Mouse (Mus musculus): ENCODE data around the gene Tmod3. TPM values are rescaled to one million over a fixed set of nuclear protein-coding genes. Genes with fewer than 3 reads are reported as not detected.

Tmod3 gene
- polyA plus RNA-seq, 1 experiment from 2014 or later = 125 TPM

DNA sequence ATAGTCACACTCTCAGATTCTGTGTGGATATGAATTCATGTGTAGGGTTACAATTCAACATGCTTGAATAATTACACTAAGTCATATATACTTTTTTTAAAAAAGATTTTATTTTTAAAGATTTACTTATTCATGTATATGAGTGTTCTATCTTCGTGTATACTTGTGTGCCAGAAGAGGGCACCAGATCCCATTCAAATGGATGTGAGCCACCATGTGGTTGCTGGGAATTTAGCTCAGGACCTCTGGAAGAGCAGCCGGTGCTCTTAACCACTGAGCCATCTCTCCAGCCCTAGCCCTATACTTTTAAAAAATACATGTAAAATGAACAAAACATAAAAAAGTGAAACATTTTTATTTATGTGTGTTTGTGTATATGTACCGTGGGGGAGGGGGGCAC lies 91.9 kb downstream of the Tmod3 start:
- H3K27ac ChIP-seq (replicated peaks; ENCODE audit: low read depth, low read length) = no peak overlapping the region
- H3K4me3 ChIP-seq (ENCODE audit: low read depth, low read length) = no peak overlapping the region
- peaks cover 67% of the 10 kb centered on the region for H3K36me3 ChIP-seq (ENCODE audit: control insufficient read depth, insufficient read depth, low read length)
- H3K4me2 ChIP-seq (ENCODE audit: low read depth, low read length) = no peak overlapping the region
- no peak for ATAC-seq (ENCODE audit: low read depth)
- no peaks in the 10 kb centered on the region for H3K9me3 ChIP-seq (ENCODE audit: control insufficient read depth, low read length)
- no peak for DNase-seq (ENCODE audit: low spot score)
- no peak overlapping the region for H3K9ac ChIP-seq (ENCODE audit: low read depth, low read length)
- H3K4me1 ChIP-seq (ENCODE audit: control insufficient read depth, insufficient read depth, low read length) = no peaks in the 10 kb centered on the region
- WGBS = 95% methylated on average over 3 of the region's 3 CpGs
- H3K27me3 ChIP-seq (replicated peaks; ENCODE audit: control insufficient read depth, insufficient read depth, low read length) = no peaks in the 10 kb centered on the region

DNA sequence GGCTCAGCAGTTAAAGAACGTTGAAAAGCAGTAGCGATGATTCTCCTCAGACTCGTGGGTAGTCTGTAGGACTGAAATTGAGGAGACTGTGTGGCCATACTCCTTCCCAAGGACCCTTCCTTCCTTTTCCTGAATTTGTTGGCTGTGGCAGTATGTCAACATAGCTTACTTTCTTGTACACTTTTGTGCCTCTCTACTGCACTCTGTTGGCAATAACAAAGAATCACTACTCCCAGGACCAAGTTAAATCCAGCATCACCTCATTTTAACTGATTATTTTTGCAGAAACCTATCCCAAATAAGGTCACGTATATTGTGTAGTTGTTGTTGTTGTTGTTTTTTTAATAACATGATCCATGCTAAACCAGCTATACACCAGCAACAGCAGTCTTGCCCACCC lies 92.8 kb downstream of the Tmod3 start:
- Histone ChIP-seq H3K27me3 (replicated peaks; ENCODE audit: control insufficient read depth, insufficient read depth, low read length) (no peaks in the 10 kb centered on the region), H3K4me2 (ENCODE audit: low read depth, low read length) (no peak overlapping the region), H3K4me3 (ENCODE audit: low read depth, low read length) (no peak overlapping the region), H3K9ac (ENCODE audit: low read depth, low read length) (no peak overlapping the region), H3K9me3 (ENCODE audit: control insufficient read depth, low read length) (no peaks in the 10 kb centered on the region), H3K36me3 (ENCODE audit: control insufficient read depth, insufficient read depth, low read length) (peaks cover 71% of the 10 kb centered on the region), H3K27ac (replicated peaks; ENCODE audit: low read depth, low read length) (no peak overlapping the region), H3K4me1 (ENCODE audit: control insufficient read depth, insufficient read depth, low read length) (no peaks in the 10 kb centered on the region)
- DNase-seq (ENCODE audit: low spot score) = no peak
- 90% methylated on average over 4 of the region's 4 CpGs for WGBS
- no peak for ATAC-seq (ENCODE audit: low read depth)

DNA sequence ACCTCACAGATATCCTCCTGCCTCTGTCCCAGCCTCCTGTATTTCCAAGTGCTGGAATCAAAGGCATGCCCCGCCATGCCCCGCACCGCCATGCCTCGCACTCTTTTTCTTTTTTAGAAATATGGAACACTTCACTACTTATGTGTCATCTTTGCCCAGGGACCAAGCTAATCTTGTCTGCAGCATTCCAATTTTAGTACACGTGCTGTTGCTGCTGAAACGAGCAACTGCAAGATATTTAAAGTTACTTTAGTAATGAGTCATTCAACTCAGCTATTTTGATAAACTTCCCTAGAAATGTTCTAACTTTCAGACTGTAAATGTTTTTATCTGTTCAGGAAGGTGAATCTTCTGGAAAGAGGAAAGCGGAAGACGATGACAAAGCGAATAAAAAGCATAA lies 93.6 kb downstream of the Tmod3 start:
- H3K27ac ChIP-seq (replicated peaks; ENCODE audit: low read depth, low read length) = no peak overlapping the region
- no peak overlapping the region for H3K4me2 ChIP-seq (ENCODE audit: low read depth, low read length)
- DNase-seq (ENCODE audit: low spot score) (no peak), ATAC-seq (ENCODE audit: low read depth) (no peak)
- WGBS = 91% methylated on average over 9 of the region's 9 CpGs
- no peaks in the 10 kb centered on the region for H3K27me3 ChIP-seq (replicated peaks; ENCODE audit: control insufficient read depth, insufficient read depth, low read length)
- no peaks in the 10 kb centered on the region for H3K9me3 ChIP-seq (ENCODE audit: control insufficient read depth, low read length)
- no peak overlapping the region for H3K9ac ChIP-seq (ENCODE audit: low read depth, low read length)
- H3K4me1 ChIP-seq (ENCODE audit: control insufficient read depth, insufficient read depth, low read length) = no peaks in the 10 kb centered on the region
- H3K36me3 ChIP-seq (ENCODE audit: control insufficient read depth, insufficient read depth, low read length) = peaks cover 79% of the 10 kb centered on the region
- H3K4me3 ChIP-seq (ENCODE audit: low read depth, low read length) = no peak overlapping the region

DNA sequence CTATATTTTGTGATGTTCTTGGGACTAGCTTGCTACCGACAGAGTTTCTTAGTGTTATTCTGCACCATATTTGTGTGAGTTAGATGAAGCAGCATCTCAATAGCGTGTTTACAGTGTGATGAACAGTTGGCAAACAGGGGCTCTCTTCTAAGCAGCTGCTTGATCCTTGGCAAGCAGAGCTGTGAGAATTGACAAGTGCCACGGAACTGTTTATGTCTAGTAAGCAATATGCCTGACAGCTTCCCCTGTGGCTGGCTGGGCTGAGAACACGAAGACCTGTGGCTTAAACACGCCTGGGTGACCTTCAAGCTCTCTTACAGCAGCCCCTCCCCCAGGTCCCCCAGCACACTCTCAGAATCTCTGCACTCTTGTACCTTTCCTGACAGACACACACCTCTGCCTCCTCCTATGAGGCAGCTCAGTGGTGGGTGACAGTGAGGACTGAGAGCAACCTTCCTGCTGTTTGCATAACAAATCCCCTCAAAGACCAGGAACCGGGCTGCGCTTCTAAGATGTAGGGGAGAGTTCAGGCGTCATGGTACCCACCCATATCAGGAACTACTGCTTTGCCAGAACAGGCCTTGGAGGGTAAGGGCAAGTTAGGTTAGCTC lies 96.3 kb downstream of the Tmod3 start:
- no peak overlapping the region for H3K4me3 ChIP-seq (ENCODE audit: low read depth, low read length)
- DNase-seq (ENCODE audit: low spot score) (no peak), ATAC-seq (ENCODE audit: low read depth) (no peak)
- no peak overlapping the region for H3K27ac ChIP-seq (replicated peaks; ENCODE audit: low read depth, low read length)
- H3K9me3 ChIP-seq (ENCODE audit: control insufficient read depth, low read length) = no peaks in the 10 kb centered on the region
- no peak overlapping the region for H3K4me2 ChIP-seq (ENCODE audit: low read depth, low read length)
- H3K27me3 ChIP-seq (replicated peaks; ENCODE audit: control insufficient read depth, insufficient read depth, low read length) = no peaks in the 10 kb centered on the region
- 78% methylated on average over 8 of the region's 8 CpGs for WGBS
- no peaks in the 10 kb centered on the region for H3K4me1 ChIP-seq (ENCODE audit: control insufficient read depth, insufficient read depth, low read length)
- peaks cover 97% of the 10 kb centered on the region for H3K36me3 ChIP-seq (ENCODE audit: control insufficient read depth, insufficient read depth, low read length)
- H3K9ac ChIP-seq (ENCODE audit: low read depth, low read length) = no peak overlapping the region

DNA sequence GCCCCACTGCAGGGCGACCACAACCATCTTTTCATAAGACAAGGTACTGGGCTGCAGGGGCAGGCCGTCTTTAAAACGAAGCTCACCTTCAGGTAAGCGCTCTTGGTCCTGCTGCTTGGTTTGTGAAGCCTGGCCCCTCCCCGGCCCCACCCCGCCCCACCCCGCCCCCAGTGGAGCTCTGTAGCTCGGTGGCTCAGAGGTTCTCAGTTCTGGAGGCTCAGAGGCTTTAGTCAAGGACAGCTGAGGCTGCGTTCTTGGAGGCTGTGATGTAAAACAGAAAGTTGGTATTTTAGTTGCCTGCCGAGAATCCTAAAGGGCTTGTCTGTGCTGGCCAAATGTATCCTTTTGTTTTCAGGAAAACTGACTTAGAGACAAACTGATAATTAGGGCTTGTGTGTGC lies 103.8 kb downstream of the Tmod3 start:
- ATAC-seq (ENCODE audit: low read depth) = peak; percentile 50; the same call in 1 of the 2 replicates
- Histone ChIP-seq H3K4me1 (ENCODE audit: control insufficient read depth, insufficient read depth, low read length) (no peaks in the 10 kb centered on the region), H3K9ac (ENCODE audit: low read depth, low read length) (no peak overlapping the region), H3K4me3 (ENCODE audit: low read depth, low read length) (no peak overlapping the region), H3K36me3 (ENCODE audit: control insufficient read depth, insufficient read depth, low read length) (peaks cover 99% of the 10 kb centered on the region), H3K4me2 (ENCODE audit: low read depth, low read length) (no peak overlapping the region), H3K27ac (replicated peaks; ENCODE audit: low read depth, low read length) (no peak overlapping the region), H3K9me3 (ENCODE audit: control insufficient read depth, low read length) (no peaks in the 10 kb centered on the region), H3K27me3 (replicated peaks; ENCODE audit: control insufficient read depth, insufficient read depth, low read length) (no peaks in the 10 kb centered on the region)
- WGBS = 74% methylated on average over 10 of the region's 10 CpGs
- peak; percentile 7 for DNase-seq (ENCODE audit: low spot score)

DNA sequence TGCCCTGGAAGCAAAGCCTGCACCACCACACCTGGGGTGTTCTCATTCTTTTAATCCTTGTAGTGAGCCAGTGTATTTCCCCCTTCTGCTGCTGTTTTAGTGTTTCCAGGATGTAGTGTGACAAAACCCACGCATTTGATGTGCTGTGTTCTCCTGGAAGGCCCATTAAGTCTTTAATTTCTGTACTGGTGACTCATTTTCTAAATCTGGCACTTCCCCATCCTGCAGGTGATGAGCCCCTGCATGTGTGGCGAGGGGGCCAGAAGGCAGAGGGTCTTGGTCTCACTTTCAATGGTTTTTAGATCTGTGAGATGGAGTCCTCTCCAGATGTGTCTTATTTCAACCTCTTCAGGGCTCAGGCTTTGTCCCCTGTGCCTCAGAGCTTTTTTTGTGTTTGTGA lies 105.5 kb downstream of the Tmod3 start:
- DNase-seq (ENCODE audit: low spot score) (no peak), ATAC-seq (ENCODE audit: low read depth) (no peak)
- H3K27me3 ChIP-seq (replicated peaks; ENCODE audit: control insufficient read depth, insufficient read depth, low read length) = no peaks in the 10 kb centered on the region
- H3K36me3 ChIP-seq (ENCODE audit: control insufficient read depth, insufficient read depth, low read length) = peaks cover 97% of the 10 kb centered on the region
- no peak overlapping the region for H3K9ac ChIP-seq (ENCODE audit: low read depth, low read length)
- 84% methylated on average over 2 of the region's 2 CpGs for WGBS
- no peaks in the 10 kb centered on the region for H3K4me1 ChIP-seq (ENCODE audit: control insufficient read depth, insufficient read depth, low read length)
- H3K4me3 ChIP-seq (ENCODE audit: low read depth, low read length) = no peak overlapping the region
- no peaks in the 10 kb centered on the region for H3K9me3 ChIP-seq (ENCODE audit: control insufficient read depth, low read length)
- H3K27ac ChIP-seq (replicated peaks; ENCODE audit: low read depth, low read length) = no peak overlapping the region
- no peak overlapping the region for H3K4me2 ChIP-seq (ENCODE audit: low read depth, low read length)

DNA sequence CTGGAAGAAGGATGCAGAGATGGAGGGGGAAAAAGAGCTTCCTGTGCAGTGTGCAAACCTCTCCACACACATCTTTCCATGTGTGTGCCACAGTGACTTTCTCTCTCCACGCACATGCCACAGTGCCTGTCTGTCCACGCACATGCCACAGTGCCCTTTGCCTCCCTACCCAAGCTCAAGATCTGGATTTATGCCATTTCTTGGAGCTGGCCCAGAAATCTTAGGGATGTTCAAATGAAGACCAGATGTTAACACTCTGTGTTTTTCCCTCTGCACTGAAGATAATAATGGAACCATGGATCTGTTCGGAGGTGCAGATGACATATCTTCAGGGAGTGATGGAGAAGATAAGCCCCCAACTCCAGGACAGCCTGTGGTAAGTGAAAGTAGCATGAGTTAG lies 111.4 kb downstream of the Tmod3 start:
- Histone ChIP-seq H3K4me2 (ENCODE audit: low read depth, low read length) (no peak overlapping the region), H3K27ac (replicated peaks; ENCODE audit: low read depth, low read length) (no peak overlapping the region), H3K4me3 (ENCODE audit: low read depth, low read length) (no peak overlapping the region), H3K4me1 (ENCODE audit: control insufficient read depth, insufficient read depth, low read length) (no peaks in the 10 kb centered on the region), H3K27me3 (replicated peaks; ENCODE audit: control insufficient read depth, insufficient read depth, low read length) (no peaks in the 10 kb centered on the region), H3K36me3 (ENCODE audit: control insufficient read depth, insufficient read depth, low read length) (peaks cover 69% of the 10 kb centered on the region), H3K9ac (ENCODE audit: low read depth, low read length) (no peak overlapping the region), H3K9me3 (ENCODE audit: control insufficient read depth, low read length) (no peaks in the 10 kb centered on the region)
- WGBS = 65% methylated on average over 3 of the region's 3 CpGs
- no peak for ATAC-seq (ENCODE audit: low read depth)
- DNase-seq (ENCODE audit: low spot score) = no peak

Other genes with a start within 250 kb of the Tmod3 start
- gene Bcl2l10, start 211.9 kb downstream of the Tmod3 start, polyA plus RNA-seq (2014; fragmentation: Nextera tagmentation; extraction: Ambion mirVana) = not detected in 2 replicates
- 60.4 and 71.6 TPM in 2 replicates for gene Mapk6, start 149.7 kb downstream of the Tmod3 start, polyA plus RNA-seq (2014; fragmentation: Nextera tagmentation; extraction: Ambion mirVana)
- gene Leo1, start 118.1 kb downstream of the Tmod3 start, polyA plus RNA-seq (2014; fragmentation: Nextera tagmentation; extraction: Ambion mirVana) = 34.9 and 35.7 TPM in 2 replicates
- gene Tmod2, start 51.7 kb upstream of the Tmod3 start, polyA plus RNA-seq (2014; fragmentation: Nextera tagmentation; extraction: Ambion mirVana) = 28.5 and 30.3 TPM in 2 replicates
- gene Lysmd2, start 66.1 kb upstream of the Tmod3 start, polyA plus RNA-seq (2014; fragmentation: Nextera tagmentation; extraction: Ambion mirVana) = 44.6 and 48.3 TPM in 2 replicates
- 5.8 and 7.0 TPM in 2 replicates for gene Scg3, start 124.4 kb upstream of the Tmod3 start, polyA plus RNA-seq (2014; fragmentation: Nextera tagmentation; extraction: Ambion mirVana)
- 12.0 and 12.4 TPM in 2 replicates for gene Bmp5, start 215.7 kb upstream of the Tmod3 start, polyA plus RNA-seq (2014; fragmentation: Nextera tagmentation; extraction: Ambion mirVana)